Mouse (Mus musculus): ENCODE results near the gene Numbl. TPM values are rescaled to one million over a fixed set of nuclear protein-coding genes. Genes with fewer than 3 reads are reported as not detected.
"Not testable (repeated sequence)": the region's sequence is repeated elsewhere in the genome, so short reads cannot be mapped to it uniquely, and the experiment has no call there.

Numbl gene
- total RNA-seq, 2 experiments from 2014 or later: 107 to 127 TPM

DNA sequence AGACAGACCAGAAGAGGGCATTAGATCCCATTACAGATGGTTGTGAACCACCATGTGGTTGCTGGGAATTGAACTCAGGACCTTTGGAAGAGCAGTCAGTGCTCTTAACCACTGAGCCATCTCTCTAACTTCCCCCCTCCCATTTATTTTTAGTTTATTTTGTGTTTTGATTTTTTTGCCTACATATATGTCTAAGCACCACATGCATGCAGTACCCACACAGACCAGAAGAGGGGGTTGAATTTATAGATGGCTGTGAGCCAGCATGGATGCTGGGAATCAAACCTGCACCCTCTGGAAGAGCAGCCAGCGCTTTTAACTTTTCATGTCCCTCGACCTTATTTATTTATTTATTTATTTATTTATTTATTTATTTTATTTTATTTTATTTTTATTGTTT is 14.1 kb upstream of the Numbl start:
- DNase-seq (ENCODE audit: low spot score in 2 of 2); intact Hi-C loops (cut with DNase I): not testable (repeated sequence)

DNA sequence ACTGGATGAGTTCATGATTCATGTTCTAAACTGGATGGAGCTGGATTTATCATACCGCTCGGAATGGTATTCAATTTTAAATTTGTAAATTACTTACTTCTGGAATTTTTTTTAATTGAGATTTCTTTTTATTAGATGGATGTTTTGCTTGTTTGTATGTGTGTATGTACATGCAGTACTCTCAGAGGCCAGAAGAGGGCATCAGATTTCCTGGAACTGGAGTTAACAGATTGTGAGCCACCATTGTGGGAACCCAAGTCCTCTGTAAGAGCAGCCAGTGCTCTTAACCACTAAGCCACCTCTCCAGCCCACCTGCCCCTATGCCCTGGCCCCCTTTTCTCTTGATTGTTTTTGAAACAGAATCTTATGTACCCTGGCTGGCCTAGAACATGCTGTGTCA is 9.1 kb upstream of the Numbl start:
- DNase-seq (ENCODE audit: low spot score in 2 of 2): no peak
- intact Hi-C loops (cut with DNase I): no loop called here

DNA sequence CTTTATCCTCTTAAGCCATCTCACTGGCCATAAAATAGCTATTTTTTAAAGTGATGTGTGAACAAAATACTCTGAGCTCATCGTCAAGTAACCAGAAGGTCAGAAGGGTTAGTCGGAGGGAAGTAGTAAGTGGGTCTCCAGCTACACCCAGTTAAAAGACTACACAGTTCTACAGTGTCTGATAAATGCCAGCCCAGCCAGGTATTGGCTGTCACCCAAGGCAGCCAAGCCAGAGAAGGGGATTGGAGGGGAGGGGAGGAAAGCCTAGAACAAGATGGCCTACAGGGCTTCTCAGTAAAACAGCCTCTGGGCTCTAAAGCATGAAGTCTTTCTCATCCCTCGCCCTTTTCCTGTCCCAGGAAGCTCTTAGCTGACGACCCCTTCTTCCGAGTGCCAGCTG is 8.3 kb upstream of the Numbl start:
- intact Hi-C loops (cut with DNase I): no loop called here
- DNase-seq (ENCODE audit: low spot score in 2 of 2): no peak

DNA sequence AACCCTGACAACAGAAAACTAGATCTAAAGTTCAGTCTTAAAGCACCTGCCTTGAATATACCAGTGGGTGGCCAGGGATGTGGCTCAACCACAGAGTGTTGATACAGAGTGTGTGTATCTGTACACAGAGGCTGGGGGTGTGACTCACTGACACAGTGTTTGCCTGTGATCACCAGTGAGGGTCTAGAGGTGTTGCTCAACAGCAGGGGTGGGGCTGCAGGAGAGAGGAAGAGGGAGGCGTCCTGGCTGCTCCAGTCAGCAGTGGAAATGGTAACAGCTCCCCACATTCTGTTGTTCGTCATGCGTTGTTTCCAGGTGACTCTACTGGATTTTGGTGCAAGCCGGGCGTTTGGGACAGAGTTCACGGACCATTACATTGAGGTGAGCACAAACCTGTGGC is 6.3 kb upstream of the Numbl start:
- intact Hi-C loops (cut with DNase I): no loop called here
- DNase-seq (ENCODE audit: low spot score in 2 of 2): no peak

DNA sequence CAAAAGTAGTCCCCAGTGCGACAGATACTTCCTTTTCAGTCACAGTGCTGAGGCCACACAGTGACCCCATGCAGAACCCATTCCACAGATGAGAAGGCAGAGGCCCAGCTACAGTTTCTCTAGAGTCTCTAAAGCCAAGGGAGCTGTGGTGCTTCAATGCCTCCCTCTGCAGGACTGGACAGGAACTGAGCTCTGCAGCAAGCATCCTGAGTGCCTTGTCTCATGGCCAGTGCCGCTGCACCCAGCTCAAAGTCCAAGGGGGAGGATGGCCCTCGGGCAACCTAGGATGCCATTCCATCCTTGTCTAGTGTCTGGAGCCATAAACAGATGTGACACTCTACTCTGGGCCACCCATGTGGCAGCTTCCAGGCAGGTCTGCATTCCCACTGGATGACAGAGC is 2.5 kb upstream of the Numbl start:
- no peak for DNase-seq (ENCODE audit: low spot score in 2 of 2)
- intact Hi-C loops (cut with DNase I): no loop called here

DNA sequence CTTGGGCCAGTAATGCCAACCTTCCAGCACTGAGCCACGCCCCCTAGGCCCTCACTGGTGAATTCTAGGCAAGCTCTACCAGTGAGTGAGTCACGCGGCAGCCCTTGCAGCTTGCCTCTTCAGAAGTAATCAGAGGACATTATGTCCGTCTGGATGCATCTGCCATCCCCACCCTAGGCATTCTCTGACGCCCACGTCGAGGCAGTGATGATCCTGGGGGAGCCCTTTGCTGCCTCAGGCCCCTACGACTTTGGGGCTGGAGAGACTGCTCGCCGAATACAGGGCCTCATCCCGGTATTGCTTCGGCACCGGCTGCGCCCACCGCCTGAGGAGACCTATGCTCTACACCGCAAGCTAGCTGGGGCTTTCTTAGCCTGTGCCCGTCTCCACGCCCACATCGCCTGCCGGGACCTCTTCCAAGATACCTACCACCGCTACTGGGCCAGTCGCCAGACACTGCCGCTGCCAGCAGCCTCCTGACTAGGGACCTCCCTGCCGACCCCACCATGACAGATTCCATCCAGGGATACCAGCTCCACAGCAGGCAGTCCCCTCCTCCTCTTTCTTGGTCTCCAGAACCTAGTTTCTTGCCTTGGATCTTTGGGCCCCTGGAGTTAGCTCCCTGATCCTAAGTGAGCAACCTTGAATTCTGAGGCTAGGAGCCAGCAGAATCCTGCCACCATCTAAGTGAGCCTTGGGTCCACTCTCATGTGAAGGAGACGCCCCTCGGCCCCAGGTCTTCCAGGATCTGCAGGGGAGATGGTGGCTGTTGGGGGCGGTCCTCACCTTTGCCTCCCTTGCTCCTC is 984 bp upstream of the Numbl start:
- peak; percentile 84 to 85 for DNase-seq (ENCODE audit: low spot score in 2 of 2)
- intact Hi-C loops (cut with DNase I): no loop called here

DNA sequence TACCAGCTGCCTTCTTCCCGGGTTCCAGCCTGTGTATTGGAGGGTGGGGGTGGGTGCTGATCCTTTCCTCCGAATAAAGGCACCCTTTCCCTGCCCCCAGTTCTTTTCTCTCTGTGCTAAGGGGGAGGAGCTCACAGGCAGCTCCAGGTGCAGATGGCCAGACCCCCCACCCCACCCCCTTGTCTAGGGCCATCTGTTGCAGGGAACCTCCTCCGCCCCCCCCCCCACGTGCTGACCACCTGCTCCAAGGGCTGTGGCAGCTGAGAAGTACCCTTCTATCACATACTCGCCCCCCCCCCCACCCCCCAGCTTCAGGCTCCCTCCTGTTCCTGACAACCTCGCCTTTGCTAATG is 405 bp upstream of the Numbl start:
- DNase-seq (ENCODE audit: low spot score in 2 of 2): no peak
- intact Hi-C loops (cut with DNase I): no loop called here

DNA sequence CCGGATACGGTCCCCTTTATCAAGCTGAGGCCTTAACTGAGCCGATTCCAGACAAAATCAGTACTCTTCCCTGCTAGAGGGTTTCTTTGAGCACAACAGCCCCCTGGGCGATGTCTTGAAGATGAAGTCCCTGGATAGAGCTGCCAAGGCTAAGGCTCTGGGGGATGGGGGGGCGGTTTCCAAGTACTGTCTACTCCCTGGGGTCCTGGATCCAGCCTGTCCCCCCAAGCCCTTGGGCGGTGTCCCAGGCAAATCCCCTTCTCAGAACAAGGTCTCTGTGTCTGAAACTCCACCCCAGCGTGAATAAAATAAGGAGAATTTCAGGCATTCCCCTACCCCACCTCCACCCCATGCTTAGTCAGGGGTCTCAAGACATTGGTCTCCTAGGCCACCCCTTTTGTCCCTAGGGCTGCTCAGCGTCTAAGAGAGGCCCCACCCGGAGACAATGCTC is 1.1 kb downstream of the Numbl start:
- intact Hi-C loops (cut with DNase I): no loop called here
- no peak for DNase-seq (ENCODE audit: low spot score in 2 of 2)

DNA sequence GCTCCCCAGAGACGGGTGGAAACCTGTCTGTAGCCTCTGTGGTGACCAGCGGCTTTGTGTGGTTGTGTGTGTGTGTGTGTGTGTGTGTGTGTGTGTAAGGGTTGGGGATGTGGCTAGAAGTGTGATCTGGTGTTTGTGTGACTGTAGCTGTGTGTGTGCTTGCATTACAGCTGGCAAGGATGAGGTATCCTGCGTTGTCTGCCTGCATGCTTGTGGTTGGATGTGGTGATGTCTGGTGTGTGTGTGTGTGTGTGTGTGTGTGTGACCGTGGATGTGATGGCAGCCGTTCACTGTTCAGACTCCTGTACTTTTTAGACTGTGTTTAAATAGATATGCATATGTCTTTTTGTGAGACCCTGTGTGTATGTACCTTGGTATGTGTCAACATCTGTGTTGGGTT is 1.5 kb downstream of the Numbl start:
- intact Hi-C loops (cut with DNase I): loop anchor here (5.0 kb wide), 1 partner anchor 32 kb away; the partner anchor contains the start of gene Itpkc
- DNase-seq (ENCODE audit: low spot score in 2 of 2): no peak

DNA sequence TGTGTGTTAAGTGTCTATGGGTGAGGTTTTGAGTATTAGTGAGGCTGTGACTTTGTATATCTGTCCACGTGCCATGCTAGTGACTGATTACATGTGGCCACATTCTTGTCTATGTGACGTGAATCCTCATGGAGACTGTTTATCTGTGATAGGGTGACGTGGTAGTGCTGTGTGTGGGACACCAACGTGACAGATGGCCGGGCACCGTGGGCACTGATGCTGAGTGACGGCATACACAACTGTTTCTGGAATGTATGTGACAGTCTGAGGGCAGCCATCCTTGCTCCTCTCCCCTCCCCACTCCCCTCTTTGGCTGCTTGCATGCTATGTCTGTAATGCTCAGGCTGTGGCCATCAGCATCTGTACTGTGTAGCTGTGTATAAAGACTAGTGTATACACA is 2.6 kb downstream of the Numbl start:
- peak in 1 of 2 experiments; percentile 55 for DNase-seq (ENCODE audit: low spot score in 2 of 2)
- intact Hi-C loops (cut with DNase I): loop anchor here (5.0 kb wide), 1 partner anchor 34 kb away; the partner anchor contains the start of gene Itpkc

DNA sequence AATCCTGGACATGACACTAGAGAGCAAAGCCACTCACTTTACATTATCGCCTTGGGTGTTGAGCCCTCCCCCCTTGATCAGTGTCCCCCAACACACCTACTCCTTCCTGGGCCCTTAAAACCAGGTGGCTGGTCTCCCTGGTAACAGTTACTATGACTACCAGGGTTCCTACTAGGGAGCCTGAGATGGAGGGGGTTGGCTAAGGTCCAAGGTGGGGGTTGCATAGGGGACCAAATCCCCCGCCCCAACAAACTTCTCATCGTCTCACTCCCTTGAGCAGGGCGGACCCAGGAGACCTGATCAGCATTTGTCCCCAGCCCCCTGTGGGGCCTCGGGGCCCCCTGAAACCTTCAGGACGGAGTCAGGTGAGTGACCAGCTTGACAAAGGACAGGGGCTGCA is 3.7 kb downstream of the Numbl start:
- no peak for DNase-seq (ENCODE audit: low spot score in 2 of 2)
- intact Hi-C loops (cut with DNase I): loop anchor here (5.0 kb wide), 1 partner anchor 35 kb away; the partner anchor contains the start of gene Itpkc

DNA sequence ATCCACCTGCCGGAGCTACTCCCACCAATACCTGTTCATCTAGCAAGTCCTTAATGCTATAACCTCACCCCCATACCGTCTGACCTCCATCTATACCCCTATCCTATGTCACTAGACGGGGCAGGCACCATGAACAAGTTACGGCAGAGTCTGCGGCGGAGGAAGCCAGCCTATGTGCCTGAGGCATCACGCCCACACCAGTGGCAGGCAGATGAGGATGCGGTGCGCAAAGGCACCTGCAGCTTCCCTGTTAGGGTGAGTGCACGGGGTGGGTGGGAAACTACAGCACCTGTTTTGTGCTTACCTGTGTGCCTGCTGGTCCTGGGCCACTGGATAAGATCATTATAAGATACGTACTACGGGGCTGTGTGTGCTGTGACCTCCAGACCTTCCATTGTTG is 6.5 kb downstream of the Numbl start:
- no peak for DNase-seq (ENCODE audit: low spot score in 2 of 2)
- intact Hi-C loops (cut with DNase I): loop anchor here (5.0 kb wide), 1 partner anchor 37 kb away; the partner anchor contains the start of gene Itpkc

DNA sequence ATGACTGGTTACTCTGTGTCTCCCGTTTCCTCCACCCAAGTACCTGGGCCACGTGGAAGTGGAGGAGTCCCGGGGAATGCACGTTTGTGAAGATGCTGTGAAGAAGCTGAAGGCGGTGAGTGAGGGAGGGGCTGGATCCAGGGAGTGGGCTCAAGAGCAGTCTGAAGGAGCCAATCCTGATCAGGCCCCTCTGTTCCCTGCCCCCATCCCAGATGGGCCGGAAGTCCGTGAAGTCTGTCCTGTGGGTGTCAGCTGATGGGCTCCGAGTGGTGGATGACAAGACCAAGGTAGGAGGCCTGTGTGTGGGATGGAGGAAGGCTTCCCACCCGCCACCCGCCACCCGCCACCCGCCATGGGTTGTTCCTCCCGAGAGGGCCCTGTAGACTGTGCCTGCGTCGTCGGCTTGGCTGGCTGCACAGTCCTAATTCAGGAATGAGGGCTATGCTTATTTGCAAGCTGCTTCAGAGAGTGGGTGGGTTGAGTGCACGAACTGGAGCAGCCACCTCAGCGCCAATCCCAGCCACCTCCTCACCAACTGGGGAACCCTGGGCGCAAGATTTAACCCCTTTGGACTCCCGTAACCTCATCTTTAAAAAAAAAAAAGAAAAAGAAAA is 8.4 kb downstream of the Numbl start:
- peak; percentile 87 to 93 for DNase-seq (ENCODE audit: low spot score in 2 of 2)
- intact Hi-C loops (cut with DNase I): no loop called here

DNA sequence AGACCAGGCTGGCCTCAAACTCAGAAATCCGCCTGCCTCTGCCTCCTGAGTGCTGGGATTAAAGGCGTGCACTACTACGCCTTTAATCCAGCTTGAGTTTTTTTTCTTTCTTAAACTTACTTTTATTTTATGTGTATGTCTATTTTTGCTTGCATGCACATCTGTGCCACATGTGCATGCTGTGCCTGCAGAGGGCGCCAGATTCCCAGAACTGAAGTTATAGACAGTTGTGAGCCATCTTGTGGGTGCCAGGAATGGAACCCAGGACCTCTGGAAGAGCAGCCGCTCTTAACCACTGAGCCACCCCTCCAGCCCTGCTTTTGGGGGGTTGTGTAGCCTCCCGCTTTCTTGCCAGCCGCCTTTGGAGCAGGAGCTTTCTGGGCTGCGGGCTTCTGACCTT is 13.2 kb downstream of the Numbl start:
- DNase-seq (ENCODE audit: low spot score in 2 of 2): no peak
- intact Hi-C loops (cut with DNase I): no loop called here

DNA sequence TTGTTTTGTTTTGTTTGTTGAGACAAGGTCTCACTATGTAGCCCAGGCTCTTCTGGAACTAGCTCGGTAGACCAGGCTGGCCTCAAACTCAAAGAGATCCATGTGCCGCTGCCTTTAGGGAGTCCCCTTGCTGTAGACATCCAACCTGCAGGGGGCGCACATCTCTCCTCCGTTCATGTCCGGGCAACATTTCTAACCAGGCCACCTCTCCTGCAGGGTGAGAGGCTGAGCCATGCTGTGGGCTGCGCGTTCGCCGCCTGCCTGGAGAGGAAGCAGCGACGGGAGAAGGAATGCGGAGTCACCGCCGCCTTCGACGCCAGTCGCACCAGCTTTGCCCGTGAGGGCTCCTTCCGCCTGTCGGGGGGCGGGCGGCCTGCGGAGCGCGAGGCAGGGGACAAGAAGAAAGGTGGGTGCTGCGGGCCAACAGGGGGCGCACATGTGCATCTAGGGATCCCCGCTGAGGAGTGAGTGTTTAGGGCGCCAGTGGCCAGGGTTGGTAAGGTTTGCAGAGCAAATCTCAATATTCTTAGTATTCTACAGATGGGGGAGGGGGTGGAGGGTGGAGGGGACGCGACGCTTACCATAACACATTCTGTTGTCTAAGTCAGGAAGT is 15.6 kb downstream of the Numbl start:
- no peak for DNase-seq (ENCODE audit: low spot score in 2 of 2)
- intact Hi-C loops (cut with DNase I): no loop called here

DNA sequence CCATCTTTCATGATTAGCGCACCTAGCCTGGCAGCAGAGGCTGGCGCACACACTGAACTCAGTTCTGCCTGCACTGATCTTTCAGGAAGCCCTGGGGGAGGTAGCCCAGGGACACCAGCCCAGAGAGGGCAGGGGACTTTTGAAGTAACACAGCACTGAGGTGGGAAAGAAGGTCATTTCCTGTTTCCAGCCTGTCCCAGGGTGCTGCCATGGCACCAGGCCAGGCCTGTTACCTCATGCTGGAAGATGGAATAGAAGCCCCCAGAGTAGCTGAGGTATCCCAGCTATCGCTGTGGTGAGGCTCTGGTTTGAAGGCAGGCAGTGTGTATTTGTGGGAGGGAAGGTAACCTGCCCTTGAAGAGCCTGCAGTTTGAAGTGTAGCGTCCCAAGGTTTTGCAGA is 16.7 kb downstream of the Numbl start:
- intact Hi-C loops (cut with DNase I): no loop called here

DNA sequence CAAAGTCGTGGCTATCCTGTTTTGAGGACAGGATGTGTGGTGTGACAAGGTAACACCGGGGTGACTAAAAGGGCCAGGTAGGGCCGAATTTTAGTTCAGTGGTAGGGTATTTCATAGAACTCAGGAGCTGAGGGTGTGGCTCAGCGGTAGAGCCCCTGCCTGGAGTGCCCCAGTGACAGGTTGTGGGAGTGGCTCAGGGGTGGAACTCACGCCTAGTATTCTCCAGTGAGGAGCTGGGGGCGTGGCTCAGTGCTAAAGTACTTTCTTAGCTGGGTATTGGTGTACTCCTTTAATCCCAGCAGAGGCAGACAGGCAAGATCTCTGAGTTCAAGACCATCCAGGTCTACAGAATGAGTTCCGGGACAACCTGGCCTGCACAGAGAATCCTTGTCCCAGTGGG is 17.8 kb downstream of the Numbl start:
- no peak for DNase-seq (ENCODE audit: low spot score in 2 of 2)
- intact Hi-C loops (cut with DNase I): no loop called here

More for the DNA sequence above, 16.7 kb downstream of the Numbl start:
- DNase-seq (ENCODE audit: low spot score in 2 of 2): no peak

DNA sequence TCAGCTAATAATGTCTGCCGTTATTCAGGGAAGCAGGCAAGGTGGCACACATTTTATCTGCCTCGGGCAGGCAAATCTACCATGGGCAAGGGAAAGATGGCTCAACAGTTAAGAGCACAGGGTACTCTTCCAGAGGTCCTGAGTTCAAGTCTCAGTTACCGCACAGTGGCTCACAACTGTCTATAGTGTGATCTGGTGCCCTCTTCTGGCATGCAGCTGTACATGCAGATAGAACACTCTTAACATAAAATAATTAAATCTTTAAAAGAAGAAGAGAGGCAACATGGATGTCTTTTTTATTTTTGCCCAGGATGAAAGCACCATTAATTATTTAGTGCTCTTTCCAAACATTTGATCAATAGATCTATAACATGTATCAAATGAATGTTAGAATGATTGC is 19.0 kb downstream of the Numbl start:
- DNase-seq (ENCODE audit: low spot score in 2 of 2): no peak
- intact Hi-C loops (cut with DNase I): no loop called here

DNA sequence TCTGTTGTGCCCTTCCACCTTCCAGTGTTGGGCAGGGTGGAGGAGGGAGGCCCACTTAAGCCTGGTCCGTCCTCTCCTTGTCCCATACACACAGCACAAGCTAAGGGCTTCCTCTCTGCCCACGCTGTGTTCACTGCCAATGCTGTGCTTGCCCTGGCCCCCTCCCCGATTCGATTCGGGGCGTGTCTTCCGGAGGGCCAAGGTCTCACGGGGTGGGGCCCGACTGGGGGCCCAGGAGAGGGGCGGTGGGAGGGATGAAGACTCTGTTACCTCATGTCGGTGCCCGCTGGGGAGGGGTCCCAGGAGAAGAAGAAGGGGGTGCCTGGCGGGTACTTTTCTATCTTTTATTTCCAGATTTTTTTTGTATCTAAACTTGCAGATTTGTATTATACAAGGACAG is 23.5 kb downstream of the Numbl start:
- intact Hi-C loops (cut with DNase I): no loop called here
- DNase-seq (ENCODE audit: low spot score in 2 of 2): no peak

DNA sequence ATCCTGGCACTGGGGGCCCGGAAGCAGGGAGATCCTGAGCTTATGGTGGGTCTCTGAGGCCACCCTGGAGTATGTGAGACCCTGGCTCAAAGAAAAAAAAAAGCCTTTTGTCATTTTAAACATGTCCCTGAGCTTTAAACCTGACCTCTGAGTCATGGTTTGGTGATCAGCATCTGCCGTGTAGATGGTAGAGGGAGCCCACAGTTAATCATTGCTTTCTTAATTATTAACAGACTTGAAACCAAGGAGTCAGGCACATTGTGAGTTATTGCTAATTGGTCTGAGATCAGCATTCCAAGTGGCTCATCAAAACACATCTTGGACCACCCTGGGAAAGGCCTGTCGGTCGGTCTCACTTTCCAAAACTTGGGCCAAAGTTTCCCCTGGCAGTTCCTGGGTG is 24.0 kb downstream of the Numbl start:
- intact Hi-C loops (cut with DNase I): no loop called here
- no peak for DNase-seq (ENCODE audit: low spot score in 2 of 2)

Measured in left cerebral cortex, postnatal 36 days (tissue).